Mouse (Mus musculus) gastrocnemius, postnatal 25 days (tissue): ENCODE measurements around the gene Mybpc2. TPM values are rescaled to one million over a fixed set of nuclear protein-coding genes. Genes with fewer than 3 reads are reported as not detected.

ENCODE experiments used
- DNase-seq: peaks from one replicate; pipeline ENCODE4 v3.0.0; 2022
- total RNA-seq, 2 experiments: library from RNA; stranded (reverse); gene quantifications; 1 replicate in 1 of 2; 2 replicates in 1 of 2; pipeline ENCODE4 v1.2.3; 2021

Gene Mybpc2
- total RNA-seq, 2 experiments from 2014 or later, result 3,676 to 4,447 TPM

- DNase-seq, result peak; percentile 20
Observed at GRCm38 (mm10) chr7:44484841-44485571, 39.5 kb downstream of the Mybpc2 start.

- no peak for DNase-seq
Observed at GRCm38 (mm10) chr7:44484109-44484508, 40.3 kb downstream of the Mybpc2 start.

GRCm38 (mm10) chr7:44482836-44483435 lies 41.5 kb downstream of the Mybpc2 start:
- DNase-seq, result no peak

GRCm38 (mm10) chr7:44475046-44475614 lies 49.3 kb downstream of the Mybpc2 start:
- DNase-seq, result no peak

- peak; percentile 78 for DNase-seq
Observed at GRCm38 (mm10) chr7:44474419-44474818, 50.0 kb downstream of the Mybpc2 start.

GRCm38 (mm10) chr7:44472961-44473646 lies 51.4 kb downstream of the Mybpc2 start:
- DNase-seq, result peak; percentile 83

GRCm38 (mm10) chr7:44472558-44472885 lies 51.9 kb downstream of the Mybpc2 start:
- no peak for DNase-seq

GRCm38 (mm10) chr7:44471880-44472557 lies 52.4 kb downstream of the Mybpc2 start:
- peak; percentile 70 for DNase-seq

- DNase-seq, result no peak
Observed at GRCm38 (mm10) chr7:44470696-44471612, 53.5 kb downstream of the Mybpc2 start.

- DNase-seq, result no peak
Observed at GRCm38 (mm10) chr7:44469677-44470675, 54.5 kb downstream of the Mybpc2 start.

GRCm38 (mm10) chr7:44468644-44469285 lies 55.7 kb downstream of the Mybpc2 start:
- DNase-seq, result no peak

GRCm38 (mm10) chr7:44467811-44468411 lies 56.5 kb downstream of the Mybpc2 start, which contains the start of gene Josd2:
TSS of gene Josd2 (plus strand) at chr7:44467980.
- DNase-seq, result peak; percentile 97

GRCm38 (mm10) chr7:44466888-44467311 lies 57.6 kb downstream of the Mybpc2 start:
- DNase-seq, result no peak

GRCm38 (mm10) chr7:44466006-44466887 lies 58.2 kb downstream of the Mybpc2 start:
- no peak for DNase-seq

GRCm38 (mm10) chr7:44465111-44465510 lies 59.3 kb downstream of the Mybpc2 start, which contains the start of gene Aspdh:
TSS of gene Aspdh (plus strand) at chr7:44465391.
- no peak for DNase-seq

- no peak for DNase-seq
Observed at GRCm38 (mm10) chr7:44464511-44464910, 59.9 kb downstream of the Mybpc2 start.

- DNase-seq, result no peak
Observed at GRCm38 (mm10) chr7:44463556-44464225, 60.8 kb downstream of the Mybpc2 start.
